Mouse (Mus musculus) liver, embryonic 16.5 days (tissue): Measurements from ENCODE around the gene Scn5a. TPM values are rescaled to one million over a fixed set of nuclear protein-coding genes. Genes with fewer than 3 reads are reported as not detected.
A peak's percentile ranks its signal among the peaks of the same experiment; 100 is the strongest.

Source experiments
- ATAC-seq: fragments of 200-750 bp; cut with Nextera tagmentation; 2 replicates; pipeline ENCODE4 v1.8.0; 2017; ENCODE audit warnings: low read depth, mild to moderate bottlenecking, moderate number of reproducible peaks, moderate library complexity
- H3K27ac ChIP-seq: fragments of 300-500 bp; sonication (generic); 2 replicates; pipeline ENCODE4 v1.5.1; 2014; ENCODE audit warnings: mild to moderate bottlenecking, low read length
- H3K27me3 ChIP-seq: fragments of 300-500 bp; sonication (generic); 2 replicates; pipeline ENCODE4 v1.6.1; 2014; ENCODE audit warnings: low read depth, low read length, mixed read lengths; ENCODE audit not compliant: control insufficient read depth, insufficient read depth
- H3K36me3 ChIP-seq: fragments of 300-500 bp; sonication (generic); 2 replicates; pipeline ENCODE4 v1.6.1; 2014; ENCODE audit warnings: mild to moderate bottlenecking; ENCODE audit not compliant: control insufficient read depth, insufficient read depth
- H3K4me1 ChIP-seq: fragments of 300-500 bp; sonication (generic); 2 replicates; pipeline ENCODE4 v1.6.1; 2014; ENCODE audit warnings: low read depth, low read length, mixed read lengths; ENCODE audit not compliant: control insufficient read depth
- H3K4me2 ChIP-seq: fragments of 300-500 bp; sonication (generic); 2 replicates; pipeline ENCODE4 v1.6.1; 2014; ENCODE audit warnings: low read depth, low read length, mixed read lengths
- H3K4me3 ChIP-seq: fragments of 300-500 bp; sonication (generic); 2 replicates; pipeline ENCODE4 v1.5.1; 2014; ENCODE audit warnings: low read depth, mild to moderate bottlenecking, low read length
- H3K9ac ChIP-seq: fragments of 300-500 bp; sonication (generic); 2 replicates; pipeline ENCODE4 v1.6.1; 2014; ENCODE audit warnings: low read depth, low read length
- H3K9me3 ChIP-seq: fragments of 300-500 bp; sonication (generic); replicated peaks from 2 replicates; pipeline ENCODE4 v1.6.1; 2016; ENCODE audit warnings: low read length; ENCODE audit not compliant: control insufficient read depth
- WGBS: fragments of 180-500 bp; shearing (Covaris S2); extraction: QIAGEN DNeasy Blood & Tissue Kit; methylation state at CpG from one replicate; pipeline ENCODE4 v1.1.7; 2014; ENCODE audit not compliant: insufficient replicate concordance; 5-methylcytosine and 5-hydroxymethylcytosine counted together
- polyA plus RNA-seq: library from polyadenylated mRNA; unstranded; fragments of >200 nt; fragmentation: Nextera tagmentation; extraction: Ambion mirVana; gene quantifications from 2 replicates; pipeline ENCODE4 v1.2.1, GENCODE M21; 2015

Scn5a gene
- polyA plus RNA-seq, 1 experiment from 2014 or later, result 0.11 TPM

GRCm38 (mm10) chr9:119444738-119445429 is 133.9 kb downstream of the Scn5a start, which contains the start of gene Exog:
Gene Exog (plus strand): TSS chr9:119444943.
- Histone ChIP-seq H3K4me2 (peak within 1 kb of the TSS; percentile 84), H3K9me3 (no peaks in the 10 kb centered on the region), H3K27ac (no peak within 1 kb of the TSS), H3K4me3 (peak within 1 kb of the TSS; percentile 69), H3K36me3 (peaks cover 9% of the 10 kb centered on the region), H3K27me3 (no peaks in the 10 kb centered on the region), H3K9ac (peak within 1 kb of the TSS; percentile 71), H3K4me1 (peaks cover 15% of the 10 kb centered on the region)
- WGBS, result under 1% methylated on average over 52 of the region's 52 CpGs
- ATAC-seq, result peak; percentile 86

- no peaks in the 10 kb centered on the region for H3K36me3 ChIP-seq
- H3K4me3 ChIP-seq, result no peak overlapping the region
- H3K9me3 ChIP-seq, result no peaks in the 10 kb centered on the region
- no peak overlapping the region for H3K4me2 ChIP-seq
- no peak overlapping the region for H3K9ac ChIP-seq
- ATAC-seq, result no peak
- no peaks in the 10 kb centered on the region for H3K27me3 ChIP-seq
- no peaks in the 10 kb centered on the region; the same call in 1 of the 2 replicates for H3K4me1 ChIP-seq
- WGBS, result 68% methylated on average over 9 of the region's 9 CpGs
- H3K27ac ChIP-seq, result no peak overlapping the region
These were observed 140.3 kb downstream of the Scn5a start for GRCm38 (mm10) chr9:119438498-119439000.

- WGBS, result 65% methylated on average over 12 of the region's 12 CpGs
These were observed 140.8 kb downstream of the Scn5a start for GRCm38 (mm10) chr9:119438065-119438464.

GRCm38 (mm10) chr9:119435855-119436254 is 143.0 kb downstream of the Scn5a start:
- ATAC-seq, result no peak
- no peak overlapping the region for H3K4me2 ChIP-seq
- H3K36me3 ChIP-seq, result no peaks in the 10 kb centered on the region
- no peak overlapping the region for H3K4me3 ChIP-seq
- no peaks in the 10 kb centered on the region for H3K9me3 ChIP-seq
- H3K27me3 ChIP-seq, result no peaks in the 10 kb centered on the region
- no peak overlapping the region for H3K9ac ChIP-seq
- H3K4me1 ChIP-seq, result no peaks in the 10 kb centered on the region; the same call in 1 of the 2 replicates
- 44% methylated on average over 2 of the region's 2 CpGs for WGBS
- no peak overlapping the region for H3K27ac ChIP-seq

More at GRCm38 (mm10) chr9:119438065-119438464, 140.8 kb downstream of the Scn5a start:
- no peak overlapping the region for H3K9ac ChIP-seq
- H3K4me1 ChIP-seq, result no peaks in the 10 kb centered on the region; the same call in 1 of the 2 replicates
- H3K9me3 ChIP-seq, result no peaks in the 10 kb centered on the region
- no peak overlapping the region for H3K27ac ChIP-seq
- no peak overlapping the region for H3K4me2 ChIP-seq
- no peaks in the 10 kb centered on the region for H3K27me3 ChIP-seq
- peak; percentile 61; the same call in 1 of the 2 replicates for ATAC-seq
- no peak overlapping the region for H3K4me3 ChIP-seq
- no peaks in the 10 kb centered on the region for H3K36me3 ChIP-seq

Other genes with a start within 250 kb of the Scn5a start
- gene Acaa1a, start 239.3 kb downstream of the Scn5a start, polyA plus RNA-seq, result 45.0 and 47.9 TPM in 2 replicates
- gene Myd88, start 237.6 kb downstream of the Scn5a start, polyA plus RNA-seq, result 14.6 and 14.7 TPM in 2 replicates
- gene Xylb, start 221.6 kb downstream of the Scn5a start, polyA plus RNA-seq, result 3.3 and 4.5 TPM in 2 replicates
- gene Slc22a14, start 213.5 kb downstream of the Scn5a start, polyA plus RNA-seq, result not detected in 2 replicates
- 0.93 and 1.7 TPM in 2 replicates for gene Acvr2b, start 176.9 kb downstream of the Scn5a start, polyA plus RNA-seq
- 4.9 and 5.4 TPM in 2 replicates for gene Exog, start 134.1 kb downstream of the Scn5a start, polyA plus RNA-seq
- gene Scn10a, start 140.3 kb upstream of the Scn5a start, polyA plus RNA-seq, result 0.02 TPM in 1 of 2 replicates, not detected in the other
- gene Scn11a, start 246.4 kb upstream of the Scn5a start, polyA plus RNA-seq, result 0.02 and 0.04 TPM in 2 replicates